Mouse (Mus musculus): ENCODE results near the gene Cuedc1. TPM values are rescaled to one million over a fixed set of nuclear protein-coding genes. Genes with fewer than 3 reads are reported as not detected.

Cuedc1 gene
- total and polyA plus RNA-seq, 3 experiments = 1.0 to 4.8 TPM; not detected in 1

DNA sequence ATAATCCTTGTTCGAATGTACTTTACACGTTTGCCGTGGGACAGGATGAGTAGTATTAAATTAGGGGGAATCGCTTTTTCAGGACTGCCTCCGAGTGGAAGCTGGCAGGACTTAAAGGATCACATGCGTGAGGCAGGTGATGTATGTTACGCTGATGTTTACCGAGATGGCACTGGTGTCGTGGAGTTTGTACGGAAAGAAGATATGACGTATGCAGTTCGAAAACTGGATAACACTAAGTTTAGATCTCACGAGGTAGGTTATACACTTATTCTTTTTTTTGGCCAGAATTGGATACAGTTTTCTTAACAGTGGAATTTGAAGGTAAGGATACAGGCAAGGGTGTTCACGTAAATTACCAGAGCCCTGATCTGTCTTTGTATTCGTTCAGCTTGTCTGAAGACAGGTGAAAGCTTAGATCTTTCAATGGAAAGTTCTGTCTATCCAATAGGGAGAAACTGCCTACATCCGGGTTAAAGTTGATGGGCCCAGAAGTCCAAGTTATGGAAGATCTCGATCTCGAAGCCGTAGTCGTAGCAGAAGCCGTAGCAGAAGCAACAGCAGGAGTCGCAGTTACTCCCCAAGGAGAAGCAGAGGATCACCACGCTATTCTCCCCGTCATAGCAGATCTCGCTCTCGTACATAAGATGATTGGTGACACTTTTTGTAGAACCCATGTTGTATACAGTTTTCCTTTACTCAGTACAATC is 48.7 kb upstream of the Cuedc1 start:
- no peaks in the 10 kb centered on the region for H3K9me3 ChIP-seq (replicated peaks; ENCODE audit: insufficient read depth, low read length)
- H3K27ac ChIP-seq (ENCODE audit: control insufficient read depth, low read depth, low read length) = peak overlapping the region; percentile 91
- H3K9ac ChIP-seq (ENCODE audit: control insufficient read depth, low read depth, low read length, poor library complexity, severe bottlenecking) = peak overlapping the region; percentile 97
- no peaks in the 10 kb centered on the region for H3K27me3 ChIP-seq (ENCODE audit: control insufficient read depth in 1 of 2, insufficient read depth in 2 of 2, low read length in 2 of 2)
- H3K4me3 ChIP-seq (ENCODE audit: control insufficient read depth in 1 of 2, insufficient read depth in 1 of 2, low read depth in 2 of 2, low read length in 2 of 2) = peak overlapping the region; percentile 76 to 84
- peaks cover 5 to 16% of the 10 kb centered on the region in 2 experiments for H3K4me1 ChIP-seq (ENCODE audit: control insufficient read depth in 1 of 2, insufficient read depth in 2 of 2, low read length in 2 of 2)
- H3K36me3 ChIP-seq (ENCODE audit: control insufficient read depth in 1 of 2, insufficient read depth in 2 of 2, low read length in 2 of 2) = peaks cover 34 to 39% of the 10 kb centered on the region in 2 experiments
- peaks cover 33% of the 10 kb centered on the region for H3K79me2 ChIP-seq (ENCODE audit: control insufficient read depth, insufficient read depth, low read length, poor library complexity)
- peak; percentile 81 for DNase-seq (ENCODE audit: low read depth, low spot score)
- TF ChIP-seq TAL1 (IDR thresholded peaks at IDR 0.05; ENCODE audit: low read length) = no peak
- TF ChIP-seq ZNF384 (IDR thresholded peaks at IDR 0.05; ENCODE audit: low read depth, low read length) = no peak
- peak; percentile 85 for TF ChIP-seq MAX (IDR thresholded peaks at IDR 0.05; ENCODE audit: low read length)
- no peak for TF ChIP-seq MAFK (IDR thresholded peaks at IDR 0.05; ENCODE audit: borderline replicate concordance, low read depth, low read length)
- TF ChIP-seq SIN3A (IDR thresholded peaks at IDR 0.05; ENCODE audit: low read length) = peak; percentile 93
- no peak; the same call in 1 of the 2 replicates for TF ChIP-seq BHLHE40 (IDR thresholded peaks at IDR 0.05; ENCODE audit: borderline replicate concordance, low read depth, low read length)
- TF ChIP-seq MYB (IDR thresholded peaks at IDR 0.05; ENCODE audit: low read depth, low read length) = no peak
- no peak for TF ChIP-seq POLR2AphosphoS5 (IDR thresholded peaks at IDR 0.05; ENCODE audit: borderline replicate concordance, low read depth, low read length)
- peak; percentile 66; the same call in 1 of the 2 replicates for TF ChIP-seq ZMIZ1 (IDR thresholded peaks at IDR 0.05; ENCODE audit: low read depth, low read length)
- no peak for TF ChIP-seq CHD2 (IDR thresholded peaks at IDR 0.05; ENCODE audit: low read length)
- peak in 1 of 2 experiments; percentile 44; a peak in 2 of 4 replicates for TF ChIP-seq POLR2A (IDR thresholded peaks at IDR 0.05; ENCODE audit: control insufficient read depth in 1 of 2, insufficient read depth in 1 of 2, low read depth in 1 of 2, low read length in 2 of 2, poor library complexity in 1 of 2)
- no peak for TF ChIP-seq NELFE (IDR thresholded peaks at IDR 0.05; ENCODE audit: low read depth, low read length)
- peak; percentile 94 for TF ChIP-seq MXI1 (IDR thresholded peaks at IDR 0.05; ENCODE audit: low read depth, low read length)
- no peak for TF ChIP-seq CTCF (IDR thresholded peaks at IDR 0.05 in 2 of 3, conservative IDR thresholded peaks at IDR 0.05 in 1 of 3; ENCODE audit: control insufficient read depth in 1 of 3, insufficient read depth in 1 of 3, low read depth in 2 of 3, low read length in 3 of 3, poor library complexity in 1 of 3, severe bottlenecking in 1 of 3)
- no peak for TF ChIP-seq RAD21 (IDR thresholded peaks at IDR 0.05; ENCODE audit: low read depth, low read length)
- no peak for TF ChIP-seq E2F4 (IDR thresholded peaks at IDR 0.05; ENCODE audit: borderline replicate concordance, low read depth, low read length)
- no peak for TF ChIP-seq GATA1 (IDR thresholded peaks at IDR 0.05; ENCODE audit: low read depth, low read length)
- TF ChIP-seq SMC3 (IDR thresholded peaks at IDR 0.05; ENCODE audit: low read depth, low read length) = no peak
- TF ChIP-seq EP300 (IDR thresholded peaks at IDR 0.05; ENCODE audit: low read depth in 1 of 2, low read length in 2 of 2) = no peak
- TF ChIP-seq USF2 (IDR thresholded peaks at IDR 0.05; ENCODE audit: borderline replicate concordance in 1 of 2, insufficient read depth in 1 of 2, low read depth in 1 of 2, low read length in 2 of 2) = no peak
- no peak for TF ChIP-seq ZKSCAN1 (IDR thresholded peaks at IDR 0.05; ENCODE audit: low read depth, low read length)
- no peak for TF ChIP-seq USF1 (IDR thresholded peaks at IDR 0.05; ENCODE audit: low read depth, low read length)
- TF ChIP-seq ETS1 (IDR thresholded peaks at IDR 0.05; ENCODE audit: low read depth, low read length) = peak; percentile 64; the same call in 1 of the 2 replicates
- peak; percentile 51; the same call in 1 of the 2 replicates for TF ChIP-seq HCFC1 (IDR thresholded peaks at IDR 0.05; ENCODE audit: low read depth, low read length)
- TF ChIP-seq ZC3H11A (IDR thresholded peaks at IDR 0.05; ENCODE audit: low read depth, low read length) = no peak
- no peak for TF ChIP-seq JUND (IDR thresholded peaks at IDR 0.05; ENCODE audit: low read depth, low read length)
- TF ChIP-seq RCOR1 (IDR thresholded peaks at IDR 0.05; ENCODE audit: low read depth, low read length) = no peak
- TF ChIP-seq CHD1 (IDR thresholded peaks at IDR 0.05; ENCODE audit: low read depth, low read length) = no peak
- no peak for TF ChIP-seq UBTF (IDR thresholded peaks at IDR 0.05; ENCODE audit: borderline replicate concordance, insufficient read depth, low read depth, low read length)
- TF ChIP-seq KAT2A (conservative IDR thresholded peaks at IDR 0.05; ENCODE audit: low read depth, low read length) = no peak
- TF ChIP-seq GABPA (IDR thresholded peaks at IDR 0.05; ENCODE audit: low read depth, low read length) = no peak
- TF ChIP-seq TBP (IDR thresholded peaks at IDR 0.05; ENCODE audit: low read depth, low read length) = 0 out of 2 replicates have a peak, but pooled peaks have one; percentile 7
- TF ChIP-seq POLR2AphosphoS2 (IDR thresholded peaks at IDR 0.05; ENCODE audit: low read length) = peak; percentile 31; the same call in 1 of the 2 replicates
- TF ChIP-seq MAZ (IDR thresholded peaks at IDR 0.05; ENCODE audit: low read depth, low read length) = no peak
- TF ChIP-seq TCF12 (IDR thresholded peaks at IDR 0.05; ENCODE audit: low read depth, low read length) = no peak
- TF ChIP-seq NRF1 (IDR thresholded peaks at IDR 0.05; ENCODE audit: insufficient read depth, low read depth, low read length, poor library complexity, severe bottlenecking) = no peak
- TF ChIP-seq MYC (IDR thresholded peaks at IDR 0.05; ENCODE audit: low read depth, low read length) = 0 out of 2 replicates have a peak, but pooled peaks have one; percentile 49

All from MEL (cell line).